Mouse (Mus musculus) pancreas, adult 10 weeks (tissue): ENCODE data around the gene Sec61a2. TPM values are rescaled to one million over a fixed set of nuclear protein-coding genes. Genes with fewer than 3 reads are reported as not detected.

Experiments
- polyA plus RNA-seq: library from polyadenylated mRNA; stranded (reverse); fragments of 350-450 nt; fragmentation: Illumina TruSeq; extraction: RNeasy Lipid Tissue Mini Kit (QIAGEN cat#74804); gene quantifications from one replicate; pipeline ENCODE4 v1.2.3, GENCODE M21; 2015; ENCODE audit warnings: low read depth, low replicate concordance; ENCODE audit not compliant: insufficient read depth

Sec61a2 gene
- 9.3 TPM for polyA plus RNA-seq

GRCm38 (mm10) chr2:5894843-5895570 lies at the start of gene Sec61a2:
Gene Sec61a2, minus strand, starts transcription at chr2:5895432.

GRCm38 (mm10) chr2:5942416-5943032 lies 47.3 kb upstream of the Sec61a2 start, which contains the start of gene Dhtkd1:
Gene Dhtkd1, minus strand, starts transcription at chr2:5942792.

GRCm38 (mm10) chr2:5862834-5863233 lies 32.4 kb downstream of the Sec61a2 start, which contains the start of gene Gm13199:
Gene Gm13199, minus strand, starts transcription at chr2:5862934.

DNA sequence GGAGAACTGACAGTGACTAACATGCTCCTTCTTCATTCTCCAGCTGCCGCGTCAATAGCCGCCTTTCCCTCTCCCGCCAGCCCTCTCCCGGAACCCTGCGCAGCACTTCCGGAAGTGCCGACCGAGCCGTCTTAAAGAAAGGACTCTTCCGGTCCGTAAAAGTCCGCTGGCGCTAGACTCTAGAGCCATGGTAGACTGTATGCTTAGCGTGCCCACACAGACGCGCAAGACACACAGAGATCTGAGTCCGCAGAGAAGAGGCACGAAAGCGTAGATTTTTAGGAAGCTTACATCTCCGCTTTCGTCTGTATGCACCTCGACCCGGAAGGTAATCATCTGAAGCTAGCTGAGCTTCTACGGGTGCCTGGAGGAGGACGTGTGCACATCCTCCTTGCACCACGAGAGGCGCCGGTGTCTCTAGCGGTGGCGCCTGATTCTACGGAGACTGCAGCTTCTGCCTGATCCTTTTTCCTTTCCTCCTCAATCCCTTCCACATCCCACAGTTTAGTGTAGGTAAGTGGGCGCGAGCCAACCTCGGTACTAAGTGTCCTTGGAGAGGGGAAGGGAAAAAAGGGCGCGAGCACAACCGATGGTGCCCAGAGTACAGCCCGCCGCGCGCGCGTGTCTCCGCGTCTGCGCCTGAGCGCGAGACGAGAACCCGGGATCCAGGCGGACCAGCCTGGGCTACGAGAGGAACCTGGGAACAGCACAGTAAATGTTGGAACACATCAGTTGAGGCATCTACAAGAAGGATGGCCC lies 50.2 kb downstream of the Sec61a2 start, which contains the start of the genes Nudt5 and Cdc123:
TSS of gene Nudt5 (plus strand) at position 147 of the 759 bp plus-strand sequence.
TSS of gene Cdc123 (minus strand) at position 292 of the 759 bp plus-strand sequence.

Other genes starting within 250 kb of the Sec61a2 start
- 1.4 TPM for gene Camk1d, start 180.9 kb downstream of the Sec61a2 start, polyA plus RNA-seq
- 2.7 TPM for gene Nudt5, start 50.4 kb downstream of the Sec61a2 start, polyA plus RNA-seq
- 28.7 TPM for gene Cdc123, start 50.3 kb downstream of the Sec61a2 start, polyA plus RNA-seq
- not detected for gene Gm13199, start 32.5 kb downstream of the Sec61a2 start, polyA plus RNA-seq
- gene Dhtkd1, start 47.4 kb upstream of the Sec61a2 start, polyA plus RNA-seq, result 2.7 TPM
- 8.9 TPM for gene Upf2, start 56.0 kb upstream of the Sec61a2 start, polyA plus RNA-seq
- 4.2 TPM for gene Proser2, start 234.8 kb upstream of the Sec61a2 start, polyA plus RNA-seq